Mouse (Mus musculus) testis, adult 2 months (tissue): ENCODE measurements around the gene Selenoo.

Experiments used
- CTCF ChIP-seq: fragments of 200-500 bp; IDR thresholded peaks from 2 replicates; pipeline ENCODE4 v1.5.1; 2012; ENCODE audit warnings: low read depth, mild to moderate bottlenecking, inconsistent platforms, low read length, moderate library complexity; ENCODE audit not compliant: control insufficient read depth, insufficient read depth, insufficient replicate concordance
- POLR2A ChIP-seq: fragments of 200-500 bp; IDR thresholded peaks from 2 replicates; pipeline ENCODE4 v1.6.1; 2012; ENCODE audit warnings: low read depth, mild to moderate bottlenecking, inconsistent platforms, low read length, moderate library complexity; ENCODE audit not compliant: control insufficient read depth

DNA sequence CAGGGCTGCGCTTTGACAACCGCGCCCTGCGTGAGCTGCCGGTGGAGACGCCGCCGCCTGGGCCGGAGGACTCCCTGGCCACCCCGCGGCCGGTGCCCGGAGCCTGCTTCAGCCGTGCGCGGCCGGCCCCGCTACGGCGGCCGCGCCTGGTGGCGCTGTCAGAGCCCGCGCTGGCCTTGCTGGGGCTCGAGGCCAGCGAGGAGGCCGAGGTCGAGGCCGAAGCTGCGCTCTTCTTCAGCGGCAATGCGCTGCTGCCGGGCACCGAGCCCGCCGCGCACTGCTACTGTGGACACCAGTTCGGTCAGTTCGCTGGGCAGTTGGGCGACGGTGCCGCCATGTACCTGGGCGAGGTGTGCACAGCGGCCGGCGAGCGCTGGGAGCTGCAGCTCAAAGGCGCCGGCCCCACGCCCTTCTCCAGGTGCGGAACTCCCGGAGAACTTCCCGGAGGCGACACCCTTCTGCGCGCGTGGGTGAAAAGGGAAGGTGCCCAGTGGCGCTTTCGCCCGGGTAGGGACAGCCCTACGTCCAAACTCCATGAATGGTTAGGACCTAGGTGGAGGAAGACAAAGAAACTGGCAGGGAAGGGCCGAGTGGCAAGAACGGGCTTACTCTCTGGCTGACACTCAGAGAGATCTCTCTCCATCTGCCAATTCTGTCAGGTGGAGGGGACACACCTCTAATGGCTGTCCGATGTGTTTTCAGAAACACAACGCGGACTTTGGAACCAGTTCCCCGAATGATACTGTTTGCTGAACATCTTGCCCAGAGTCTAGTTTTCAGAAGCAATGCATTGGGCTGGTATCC, 566 bp downstream of the Selenoo start:
- no peak for TF ChIP-seq POLR2A
- no peak for TF ChIP-seq CTCF
